Mouse (Mus musculus) embryonic stem cell, embryonic (primary cell): ENCODE measurements around the gene Rnf121.

Experiments
- CTCF ChIA-PET, 4 experiments: fragments of 300-600 bp in 2 of 4; fragments of 350-600 bp in 2 of 4; sonication (Branson Sonifier 250); formaldehyde crosslinking; loops; one replicate each; lab custom pipeline; 2022; ENCODE audit warnings: inconsistent platforms in 2 of 4; lab: Charles Lee
- POLR2A ChIA-PET, 4 experiments: fragments of 300-600 bp in 2 of 4; fragments of 350-600 bp in 2 of 4; sonication (Branson Sonifier 250); formaldehyde crosslinking; loops; one replicate each; lab custom pipeline; 2022; ENCODE audit warnings: antibody characterized with exemption in 4 of 4, inconsistent platforms in 1 of 4; lab: Charles Lee

Rnf121 gene

GRCm38 (mm10) chr7:102084041-102084696 is 18.9 kb upstream of the Rnf121 start:
- ChIA-PET CTCF (interaction anchor here in 3 of 4 experiments (0.6 to 1.5 kb wide), 5 partner anchors 17 to 167 kb away, joined by 3 read pairs; no protein-coding TSS in a partner anchor), POLR2A (interaction anchor here (0.6 to 3.0 kb wide), 16 partner anchors 11 to 250 kb away, joined by 3 to 19 read pairs (median 4); partner anchors contain the start of genes Art1 (in 2 of the 4), Il18bp (in 1 of the 4) and Xntrpc (in 1 of the 4))

DNA sequence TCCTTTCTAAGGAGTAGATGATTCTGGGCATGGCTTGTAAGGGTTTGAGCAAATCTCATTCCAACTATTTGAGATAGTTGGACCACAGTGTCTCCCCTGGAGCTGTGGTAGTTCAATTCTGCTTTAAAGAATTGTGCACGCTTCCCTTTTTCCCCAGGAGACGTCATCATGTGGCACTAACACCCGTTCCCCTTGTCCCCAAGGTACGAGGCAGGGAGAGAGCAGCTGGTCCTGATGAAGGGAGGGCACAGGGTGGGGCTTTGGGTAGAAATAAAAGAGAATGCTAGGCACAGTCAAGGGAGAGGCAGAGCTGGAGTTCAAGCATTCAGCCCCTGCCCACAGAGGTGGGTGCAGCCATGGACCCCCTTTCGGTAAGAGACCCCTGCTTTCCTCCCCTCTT is 17.5 kb upstream of the Rnf121 start, which contains the start of gene Trpc2:
TSS of gene Trpc2 (plus strand) at position 301 of the 400 bp plus-strand sequence.
- ChIA-PET POLR2A (interaction anchor here in 1 of 4 experiments (1.1 to 2.4 kb wide), 3 partner anchors 14 to 216 kb away, joined by 3 to 10 read pairs (median 5); partner anchors contain the start of gene Art1), CTCF (interaction anchor here in 1 of 4 experiments (1.0 kb wide), 1 partner anchor 8 kb away, joined by 3 read pairs; no protein-coding TSS in a partner anchor)

DNA sequence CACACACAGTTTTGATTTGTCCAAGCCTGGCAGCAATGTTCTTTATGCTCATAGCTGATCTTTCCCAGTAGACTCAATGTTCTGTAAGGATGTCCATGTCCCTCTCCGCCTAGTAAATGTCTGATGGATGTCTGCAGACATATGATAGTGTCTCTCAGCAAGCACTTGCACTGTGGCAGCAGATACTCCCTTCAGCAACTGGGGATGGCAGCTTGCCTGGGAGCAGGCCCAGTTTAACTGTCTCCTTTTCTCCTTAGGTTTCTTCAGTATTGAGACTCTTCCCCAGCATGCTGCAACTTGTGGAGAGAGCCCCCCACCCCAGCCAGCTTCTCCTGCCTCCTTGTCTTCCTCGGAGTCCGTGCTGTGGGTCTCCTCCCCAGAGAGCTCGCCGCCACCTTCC is 16.5 kb upstream of the Rnf121 start:
- ChIA-PET CTCF (no interaction called here), POLR2A (interaction anchor here in 2 of 4 experiments (0.6 to 2.4 kb wide), 5 partner anchors 8 to 83 kb away, joined by 3 to 5 read pairs (median 3); partner anchors contain the start of gene Xntrpc (in 1 of the 2))

GRCm38 (mm10) chr7:102080311-102080710 is 15.0 kb upstream of the Rnf121 start:
- POLR2A ChIA-PET: interaction anchor here in 3 of 4 experiments (0.7 to 2.4 kb wide), 10 partner anchors 14 to 243 kb away, joined by 3 to 10 read pairs (median 3); partner anchors contain the start of genes Rnf121 (in 2 of the 3), Xntrpc (in 2 of the 3) and Xndc1 (in 1 of the 3)
- CTCF ChIA-PET: interaction anchor here in 2 of 4 experiments (0.7 kb wide), 2 partner anchors 14 to 337 kb away, joined by 4 to 5 read pairs; no protein-coding TSS in a partner anchor

DNA sequence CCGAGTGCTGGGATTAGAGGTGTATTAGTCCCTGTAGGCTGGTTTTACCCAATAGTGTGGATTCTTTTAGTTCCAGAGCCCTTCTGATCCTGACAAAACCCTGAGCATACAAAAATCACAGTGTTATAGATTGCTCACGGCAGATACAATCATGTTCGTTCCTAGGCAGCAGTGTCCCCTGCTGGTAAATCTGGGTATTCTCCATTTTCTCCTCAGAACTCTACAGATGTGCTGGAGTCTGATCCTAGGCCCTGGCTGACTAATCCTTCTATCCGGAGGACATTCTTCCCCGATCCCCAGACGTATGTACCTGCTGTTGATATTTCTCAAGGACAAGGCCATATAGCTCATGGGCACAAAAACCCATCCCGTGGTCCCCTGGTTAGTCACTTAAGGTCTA is 13.2 kb upstream of the Rnf121 start:
- POLR2A ChIA-PET: interaction anchor here in 2 of 4 experiments (0.6 to 2.4 kb wide), 4 partner anchors 12 to 131 kb away, joined by 4 to 9 read pairs (median 6); partner anchors contain the start of genes Rnf121 (in 1 of the 2) and Xntrpc (in 1 of the 2)
- CTCF ChIA-PET: interaction anchor here in 2 of 4 experiments (0.5 to 2.0 kb wide), 3 partner anchors 123 to 161 kb away, joined by 3 to 5 read pairs (median 4); no protein-coding TSS in a partner anchor

- ChIA-PET POLR2A (no interaction called here), CTCF (interaction anchor here in 3 of 4 experiments (0.6 to 0.7 kb wide), 4 partner anchors 40 to 458 kb away, joined by 3 read pairs; partner anchors contain the start of gene Chrna10 (in 1 of the 3))
Measured at GRCm38 (mm10) chr7:102076714-102077296, 11.5 kb upstream of the Rnf121 start.

- CTCF ChIA-PET: no interaction called here
- POLR2A ChIA-PET: interaction anchor here in 3 of 4 experiments (0.7 to 7.7 kb wide), 20 partner anchors 8 to 195 kb away, joined by 3 to 56 read pairs (median 5); partner anchors contain the start of genes Art1 (in 2 of the 3) and Lamtor1 (in 1 of the 3)
Measured at GRCm38 (mm10) chr7:102066363-102066762, 1.1 kb upstream of the Rnf121 start.

GRCm38 (mm10) chr7:102064655-102065045 is 619 bp downstream of the Rnf121 start:
- ChIA-PET POLR2A (interaction anchor here in 3 of 4 experiments (0.6 to 7.7 kb wide), 62 partner anchors 8 to 401 kb away, joined by 3 to 56 read pairs (median 4); partner anchors contain the start of genes Art1 (in 3 of the 3), Anapc15 (in 1 of the 3), Clpb (in 1 of the 3) and Inppl1 (in 1 of the 3)), CTCF (interaction anchor here in 2 of 4 experiments (0.6 to 1.2 kb wide), 4 partner anchors 8 to 755 kb away, joined by 3 to 5 read pairs (median 3); no protein-coding TSS in a partner anchor)

- POLR2A ChIA-PET: interaction anchor here in 3 of 4 experiments (1.0 to 7.7 kb wide), 11 partner anchors 9 to 246 kb away, joined by 3 to 56 read pairs (median 7); partner anchors contain the start of genes Art1 (in 3 of the 3) and Phox2a (in 1 of the 3)
- CTCF ChIA-PET: no interaction called here
Measured at GRCm38 (mm10) chr7:102063891-102064290, 1.4 kb downstream of the Rnf121 start.

- CTCF ChIA-PET: no interaction called here
- POLR2A ChIA-PET: interaction anchor here in 1 of 4 experiments (0.6 to 7.7 kb wide), 6 partner anchors 10 to 63 kb away, joined by 3 to 56 read pairs (median 4); partner anchors contain the start of gene Art1
Measured at GRCm38 (mm10) chr7:102062203-102062602, 3.1 kb downstream of the Rnf121 start.

DNA sequence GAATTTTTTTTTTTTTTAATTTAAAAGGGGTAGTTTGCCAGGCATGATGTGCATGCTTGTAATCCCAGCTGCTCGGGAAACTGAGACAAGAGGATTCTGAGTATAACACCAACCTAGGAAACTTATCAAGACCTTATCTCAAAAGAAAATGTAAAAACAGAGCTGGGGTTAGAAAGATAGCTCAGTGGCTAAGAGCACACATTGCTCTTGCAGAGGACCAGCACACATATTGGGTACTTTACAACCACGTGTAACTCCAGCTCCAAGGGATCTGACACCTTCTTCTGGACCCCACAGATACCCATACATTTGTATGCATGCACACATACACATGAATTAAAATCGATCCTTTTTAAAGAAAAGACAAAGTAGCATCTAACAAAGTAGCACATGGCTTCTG is 3.9 kb downstream of the Rnf121 start:
- ChIA-PET POLR2A (interaction anchor here in 2 of 4 experiments (0.6 to 7.7 kb wide), 11 partner anchors 10 to 418 kb away, joined by 3 to 56 read pairs (median 4); partner anchors contain the start of gene Art1 (in 1 of the 2)), CTCF (interaction anchor here in 2 of 4 experiments (0.6 kb wide), 3 partner anchors 21 to 145 kb away, joined by 3 read pairs; no protein-coding TSS in a partner anchor)

GRCm38 (mm10) chr7:102048524-102048923 is 16.7 kb downstream of the Rnf121 start:
- CTCF ChIA-PET: interaction anchor here in 1 of 4 experiments (0.7 kb wide), 1 partner anchor 523 kb away, joined by 3 read pairs; no protein-coding TSS in a partner anchor
- POLR2A ChIA-PET: interaction anchor here in 3 of 4 experiments (0.6 to 1.0 kb wide), 5 partner anchors 15 to 415 kb away, joined by 3 to 6 read pairs (median 3); no protein-coding TSS in a partner anchor

- ChIA-PET POLR2A (interaction anchor here in 2 of 4 experiments (0.6 to 4.2 kb wide), 3 partner anchors 19 to 23 kb away, joined by 3 to 21 read pairs (median 16); partner anchors contain the start of genes Rnf121 (in 1 of the 2), Xndc1 (in 1 of the 2) and Xntrpc (in 1 of the 2)), CTCF (interaction anchor here in 1 of 4 experiments (0.6 kb wide), 1 partner anchor 194 kb away, joined by 3 read pairs; no protein-coding TSS in a partner anchor)
Measured at GRCm38 (mm10) chr7:102042314-102042713, 23.0 kb downstream of the Rnf121 start.

DNA sequence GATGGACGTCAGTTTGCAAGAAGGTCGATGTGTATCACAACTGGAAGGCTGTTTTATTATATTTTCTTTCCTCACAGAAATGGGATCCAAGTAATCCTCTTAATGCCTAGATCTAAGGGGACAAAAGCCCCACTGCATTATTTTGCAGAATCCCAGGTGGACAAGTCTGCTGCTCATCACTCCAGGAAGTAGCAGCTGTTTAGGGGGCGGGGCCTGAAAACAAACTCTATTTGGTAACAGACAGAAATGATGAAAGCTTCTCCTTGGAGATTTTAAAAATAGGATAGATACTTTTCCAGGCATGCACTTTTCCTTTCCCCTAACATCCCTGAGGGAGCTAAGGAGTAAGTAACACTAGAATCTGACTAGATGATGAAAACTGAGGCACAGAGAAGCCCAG is 28.0 kb downstream of the Rnf121 start:
- POLR2A ChIA-PET: interaction anchor here in 1 of 4 experiments (0.6 to 1.6 kb wide), 4 partner anchors 8 to 168 kb away, joined by 3 read pairs; no protein-coding TSS in a partner anchor
- CTCF ChIA-PET: interaction anchor here in 3 of 4 experiments (0.5 to 0.7 kb wide), 6 partner anchors 9 to 413 kb away, joined by 3 to 8 read pairs (median 4); no protein-coding TSS in a partner anchor

- CTCF ChIA-PET: interaction anchor here in 1 of 4 experiments (0.9 to 1.8 kb wide), 2 partner anchors 37 to 117 kb away, joined by 3 to 7 read pairs; no protein-coding TSS in a partner anchor
- POLR2A ChIA-PET: interaction anchor here in 1 of 4 experiments (1.3 to 4.6 kb wide), 2 partner anchors 13 to 30 kb away, joined by 8 to 17 read pairs; partner anchors contain the start of genes Rnf121, Xndc1 and Xntrpc
Measured at GRCm38 (mm10) chr7:102035534-102035933, 29.7 kb downstream of the Rnf121 start.

GRCm38 (mm10) chr7:102034904-102035303 is 30.4 kb downstream of the Rnf121 start:
- ChIA-PET CTCF (interaction anchor here in 2 of 4 experiments (1.8 to 2.1 kb wide), 2 partner anchors 36 to 37 kb away, joined by 4 to 7 read pairs; no protein-coding TSS in a partner anchor), POLR2A (interaction anchor here in 2 of 4 experiments (0.6 to 4.6 kb wide), 9 partner anchors 9 to 174 kb away, joined by 3 to 17 read pairs (median 4); partner anchors contain the start of genes Rnf121 (in 1 of the 2), Xndc1 (in 1 of the 2) and Xntrpc (in 1 of the 2))
